ENCODE assay signal across 19 mouse cellular contexts in genomic region chr8:79057179-79057578, GRCm38 (mm10).
"Had no signal": no experiment of that assay in that cellular context is flagged by ENCODE, and none has a peak within 500 bp of the region (broad histone marks: within the 10 kb centered on the region; RNA-seq: fewer than 3 reads in every experiment).

No protein-coding gene starts in this region.

- H3K4me1 ChIP-seq: midbrain, embryonic 15.5 days had no signal

- H3K4me2 ChIP-seq: kidney, embryonic 15.5 days; lung, embryonic 14.5 days; midbrain, embryonic 12.5 days; midbrain, embryonic 15.5 days; neural tube, embryonic 12.5 days; neural tube, embryonic 15.5 days; stomach, embryonic 15.5 days had no signal

- H3K27me3 ChIP-seq: kidney, embryonic 15.5 days; midbrain, embryonic 12.5 days; midbrain, embryonic 15.5 days; neural tube, embryonic 12.5 days; neural tube, embryonic 15.5 days; stomach, embryonic 15.5 days had no signal

- DNase-seq: kidney, postnatal 10 days; kidney, postnatal 36 days; layer of hippocampus, postnatal 36 days; liver, postnatal 0 days; lung, embryonic 14.5 days; retina, postnatal 1 day; right cerebral cortex, postnatal 25 days; spleen, adult 18-20 months; thymus, postnatal 25 days had no signal

- H3K9ac ChIP-seq: kidney, embryonic 15.5 days; liver, embryonic 14.5 days; liver, postnatal 0 days; lung, embryonic 14.5 days; midbrain, embryonic 12.5 days; midbrain, embryonic 15.5 days; neural tube, embryonic 12.5 days; neural tube, embryonic 15.5 days; stomach, embryonic 15.5 days had no signal

- H3K9me3 ChIP-seq: kidney, embryonic 15.5 days; midbrain, embryonic 12.5 days; midbrain, embryonic 15.5 days; neural tube, embryonic 12.5 days; neural tube, embryonic 15.5 days; stomach, embryonic 15.5 days had no signal

- ATAC-seq: liver, postnatal 0 days; lung, postnatal 0 days; midbrain, embryonic 15.5 days had no signal

- H3K27ac ChIP-seq: kidney, embryonic 15.5 days; left cerebral cortex, adult 2 months; liver, embryonic 14.5 days; macrophage; midbrain, embryonic 12.5 days; midbrain, embryonic 15.5 days; neural tube, embryonic 12.5 days; neural tube, embryonic 15.5 days; stomach, embryonic 15.5 days had no signal

- H3K4me3 ChIP-seq: kidney, embryonic 15.5 days; left cerebral cortex, adult 2 months; midbrain, embryonic 12.5 days; midbrain, embryonic 15.5 days; neural tube, embryonic 12.5 days; neural tube, embryonic 15.5 days; stomach, embryonic 15.5 days had no signal
